Mouse (Mus musculus) heart, embryonic 14.5 days (tissue): ENCODE measurements at regions not wholly inside any gene's neighbourhood (a gene's known extent, or its start where the extent isn't known, plus 50 kb on each side); places are given as distances from the start of the nearest gene placed in this dataset.

Experiments
- ATAC-seq: fragments of 200-750 bp; cut with Nextera tagmentation; 2 replicates; pipeline ENCODE4 v1.8.0; 2017; ENCODE audit warnings: low read depth, moderate TSS enrichment; ENCODE audit not compliant: insufficient number of reproducible peaks, insufficient read depth, low FRiP score
- H3K27ac ChIP-seq, 2 experiments: fragments of 200-500 bp in 1 of 2; fragments of 300-500 bp in 1 of 2; sonication (generic) in 1 of 2; replicated peaks in 1 of 2; 2 replicates each; pipeline ENCODE4 v1.5.1; 2012 to 2014; ENCODE audit warnings: low read depth in 2 of 2, low read length in 2 of 2, control low read depth in 1 of 2, mild to moderate bottlenecking in 1 of 2, mixed read lengths in 1 of 2; ENCODE audit not compliant: control insufficient read depth in 1 of 2, insufficient read depth in 1 of 2
- H3K27me3 ChIP-seq: fragments of 300-500 bp; sonication (generic); 2 replicates; pipeline ENCODE4 v1.6.1; 2014; ENCODE audit warnings: mild to moderate bottlenecking, low read length, control low read depth; ENCODE audit not compliant: control insufficient read depth, insufficient read depth
- H3K36me3 ChIP-seq: fragments of 300-500 bp; sonication (generic); 2 replicates; pipeline ENCODE4 v1.6.1; 2014; ENCODE audit warnings: mild to moderate bottlenecking, control low read depth, low read length, mixed read lengths; ENCODE audit not compliant: control insufficient read depth, insufficient read depth
- H3K4me1 ChIP-seq, 2 experiments: fragments of 200-500 bp in 1 of 2; fragments of 300-500 bp in 1 of 2; sonication (generic) in 1 of 2; 2 replicates each; pipeline ENCODE4 v1.6.1; 2012 to 2014; ENCODE audit warnings: low read length in 2 of 2, control low read depth in 1 of 2, mixed read lengths in 1 of 2; ENCODE audit not compliant: control insufficient read depth in 2 of 2, insufficient read depth in 2 of 2
- H3K4me2 ChIP-seq: fragments of 300-500 bp; sonication (generic); 2 replicates; pipeline ENCODE4 v1.6.1; 2014; ENCODE audit warnings: mild to moderate bottlenecking, low read length
- H3K4me3 ChIP-seq, 2 experiments: fragments of 200-500 bp in 1 of 2; fragments of 300-500 bp in 1 of 2; sonication (generic) in 1 of 2; 2 replicates each; pipeline ENCODE4 v1.5.1; 2012 to 2014; ENCODE audit warnings: low read length in 2 of 2, mild to moderate bottlenecking in 2 of 2, control low read depth in 1 of 2, low read depth in 1 of 2, moderate library complexity in 1 of 2; ENCODE audit not compliant: control insufficient read depth in 1 of 2, insufficient read depth in 1 of 2
- H3K9ac ChIP-seq: fragments of 300-500 bp; sonication (generic); 2 replicates; pipeline ENCODE4 v1.6.1; 2014; ENCODE audit warnings: mild to moderate bottlenecking, low read length
- H3K9me3 ChIP-seq: fragments of 300-500 bp; sonication (generic); 2 replicates; pipeline ENCODE4 v1.6.1; 2016; ENCODE audit warnings: low read length, control low read depth; ENCODE audit not compliant: control insufficient read depth
- WGBS: fragments of 180-500 bp; shearing (Covaris S2); extraction: QIAGEN DNeasy Blood & Tissue Kit; methylation state at CpG from one replicate; pipeline ENCODE4 v1.1.7; 2014; 5-methylcytosine and 5-hydroxymethylcytosine counted together

DNA sequence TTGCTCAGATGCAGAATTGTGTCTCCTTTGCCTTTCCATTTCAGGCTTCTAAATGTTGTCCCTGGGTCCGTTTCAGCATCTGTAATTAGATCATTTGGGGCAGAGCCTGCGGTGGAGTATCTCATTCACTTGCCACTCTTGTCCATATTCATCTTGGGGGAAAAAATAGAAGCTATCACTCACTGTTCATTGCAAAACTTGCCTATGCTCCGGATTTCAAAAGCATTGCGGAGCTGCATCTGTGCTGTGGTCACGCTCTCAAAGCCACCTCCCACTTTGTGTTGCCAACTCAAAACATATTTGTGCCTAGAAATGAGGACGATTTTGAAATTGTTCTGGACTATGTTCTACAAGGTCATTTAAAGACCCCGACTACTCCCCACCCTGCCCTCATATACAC, 138.3 kb upstream of the Zfp648 start:
- Histone ChIP-seq H3K27ac (no peak overlapping the region), H3K9me3 (0 out of 2 replicates have a peak, but pooled peaks cover 3% of the 10 kb centered on the region), H3K9ac (no peak overlapping the region), H3K36me3 (no peaks in the 10 kb centered on the region), H3K4me3 (no peak overlapping the region), H3K27me3 (no peaks in the 10 kb centered on the region), H3K4me2 (no peak overlapping the region), H3K4me1 (no peaks in the 10 kb centered on the region)
- no peak for ATAC-seq
- 77% methylated on average over 7 of the region's 7 CpGs for WGBS

DNA sequence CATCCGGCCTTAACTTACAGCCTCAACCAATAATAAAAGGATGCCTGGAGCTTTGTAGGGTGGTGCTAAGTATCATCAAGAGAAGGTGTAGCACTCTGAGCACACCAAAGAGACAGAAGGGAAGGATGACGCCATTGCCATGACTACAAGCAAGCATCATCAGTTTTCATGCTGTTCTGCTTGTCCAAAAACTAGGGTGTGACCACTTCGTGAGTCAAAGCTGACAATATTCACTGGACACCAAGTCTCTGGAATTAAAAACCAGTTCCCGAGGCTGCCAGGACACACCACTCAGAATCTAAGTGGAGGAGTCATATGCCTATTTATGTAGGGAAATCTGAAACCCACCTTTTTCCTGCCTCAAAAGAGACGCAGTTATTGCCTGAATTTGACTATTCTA, 136.4 kb upstream of the Zfp648 start:
- WGBS: 82% methylated on average over 5 of the region's 5 CpGs
- H3K9me3 ChIP-seq: no peaks in the 10 kb centered on the region
- H3K27ac ChIP-seq: no peak overlapping the region
- no peak overlapping the region for H3K9ac ChIP-seq
- H3K4me2 ChIP-seq: no peak overlapping the region
- ATAC-seq: no peak
- H3K27me3 ChIP-seq: no peaks in the 10 kb centered on the region
- no peaks in the 10 kb centered on the region for H3K4me1 ChIP-seq
- H3K36me3 ChIP-seq: no peaks in the 10 kb centered on the region
- H3K4me3 ChIP-seq: no peak overlapping the region

DNA sequence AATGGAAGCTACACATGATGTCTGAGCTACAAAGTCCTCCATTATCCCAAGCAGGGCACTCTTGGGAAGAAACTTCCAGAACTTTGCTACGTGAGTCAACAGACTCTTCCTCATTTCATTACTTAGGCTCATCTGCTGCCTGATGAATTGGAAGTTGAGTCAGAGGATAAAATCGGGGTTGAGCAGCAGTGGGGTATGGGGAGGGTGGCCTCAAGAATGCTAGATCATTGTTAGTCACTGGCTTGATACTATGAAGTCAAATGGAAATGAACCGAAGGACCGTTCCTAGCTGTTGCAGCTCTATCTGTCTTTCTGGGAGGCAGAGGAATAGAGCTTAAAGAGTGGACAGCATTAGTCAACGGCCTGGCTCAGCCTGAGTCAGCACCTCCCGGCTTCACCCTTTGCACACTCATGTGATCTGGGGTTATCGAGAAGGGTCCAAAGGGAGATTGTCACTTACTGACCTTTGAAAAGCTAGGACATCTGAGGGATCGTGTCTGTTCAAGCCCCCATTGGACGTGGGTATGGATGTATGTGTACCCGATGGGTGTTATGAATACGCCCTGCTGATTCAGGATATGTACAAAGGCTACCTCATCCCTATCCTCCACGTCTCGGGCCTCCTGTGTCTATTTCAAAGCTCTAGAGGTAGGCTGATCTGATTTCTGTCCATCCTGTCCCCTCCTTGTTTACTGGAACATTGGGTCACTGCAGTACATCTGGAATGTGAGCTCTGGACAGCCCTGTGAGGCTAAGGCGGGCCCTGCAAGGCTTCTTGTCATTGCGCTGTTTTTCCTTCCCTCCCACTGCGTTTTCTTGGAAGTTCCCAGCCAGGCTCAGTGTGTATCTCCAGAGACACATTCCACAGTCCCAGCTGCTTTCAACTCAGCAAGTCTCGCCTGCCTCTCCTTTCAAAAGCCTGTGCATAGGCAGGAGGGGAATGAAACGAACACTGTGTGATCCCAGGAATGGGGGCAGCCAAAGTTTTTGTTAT, 135.4 kb upstream of the Zfp648 start:
- no peak overlapping the region for H3K9ac ChIP-seq
- no peaks in the 10 kb centered on the region for H3K36me3 ChIP-seq
- no peaks in the 10 kb centered on the region for H3K27me3 ChIP-seq
- H3K4me1 ChIP-seq: no peaks in the 10 kb centered on the region
- 70% methylated on average over 18 of the region's 18 CpGs for WGBS
- H3K4me2 ChIP-seq: no peak overlapping the region
- no peak overlapping the region for H3K27ac ChIP-seq
- H3K4me3 ChIP-seq: no peak overlapping the region
- ATAC-seq: no peak
- H3K9me3 ChIP-seq: no peaks in the 10 kb centered on the region

DNA sequence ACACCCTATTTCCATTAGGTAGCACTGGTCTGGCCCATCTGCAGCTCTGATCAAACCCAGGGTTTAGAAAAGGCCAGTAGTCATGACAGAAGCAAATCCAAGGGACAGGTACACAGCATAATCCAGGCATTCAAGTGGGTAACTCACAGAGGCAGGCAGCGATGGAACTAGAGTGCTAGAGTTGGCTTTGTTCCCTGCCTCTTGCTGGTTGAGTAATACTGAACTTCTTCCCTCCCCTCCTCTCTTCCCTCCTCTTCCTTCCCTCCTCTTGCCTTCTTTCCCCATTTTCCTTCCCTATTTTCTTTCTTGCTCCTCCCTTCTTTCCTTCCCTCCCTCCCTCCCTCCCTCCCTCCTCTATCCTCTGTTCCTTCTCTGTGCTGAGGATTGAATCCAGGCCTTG, 133.1 kb upstream of the Zfp648 start:
- H3K36me3 ChIP-seq: no peaks in the 10 kb centered on the region
- no peak for ATAC-seq
- no peak overlapping the region for H3K27ac ChIP-seq
- H3K4me3 ChIP-seq: no peak overlapping the region
- H3K9me3 ChIP-seq: no peaks in the 10 kb centered on the region
- H3K4me1 ChIP-seq: no peaks in the 10 kb centered on the region
- H3K27me3 ChIP-seq: no peaks in the 10 kb centered on the region
- no peak overlapping the region for H3K9ac ChIP-seq
- WGBS: 75% methylated on average over 1 of the region's 1 CpGs
- no peak overlapping the region for H3K4me2 ChIP-seq

DNA sequence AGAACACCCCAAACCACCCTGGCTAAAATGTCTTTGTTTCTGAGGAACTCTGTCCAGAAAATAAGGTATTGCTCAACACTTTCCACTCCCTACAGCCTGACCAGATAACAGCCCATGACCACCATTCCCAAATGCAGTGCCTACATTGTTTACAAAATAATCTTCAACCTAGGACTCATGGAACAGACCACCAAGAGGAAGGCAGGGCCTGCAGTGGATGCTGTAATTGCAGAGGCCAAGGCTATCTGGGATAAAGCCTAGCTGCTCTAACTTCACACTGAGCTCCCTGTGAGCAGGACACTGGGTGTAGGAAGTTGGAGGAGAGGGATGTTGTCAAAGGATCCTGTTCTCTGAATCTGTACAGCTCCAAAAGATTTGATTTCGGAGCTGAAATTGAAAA, 126.7 kb upstream of the Zfp648 start:
- ATAC-seq: no peak
- H3K27me3 ChIP-seq: no peaks in the 10 kb centered on the region
- no peak overlapping the region for H3K4me2 ChIP-seq
- WGBS: 83% methylated on average over 1 of the region's 1 CpGs
- no peaks in the 10 kb centered on the region for H3K4me1 ChIP-seq
- no peak overlapping the region for H3K4me3 ChIP-seq
- no peaks in the 10 kb centered on the region for H3K9me3 ChIP-seq
- H3K9ac ChIP-seq: no peak overlapping the region
- no peak overlapping the region for H3K27ac ChIP-seq
- no peaks in the 10 kb centered on the region for H3K36me3 ChIP-seq

DNA sequence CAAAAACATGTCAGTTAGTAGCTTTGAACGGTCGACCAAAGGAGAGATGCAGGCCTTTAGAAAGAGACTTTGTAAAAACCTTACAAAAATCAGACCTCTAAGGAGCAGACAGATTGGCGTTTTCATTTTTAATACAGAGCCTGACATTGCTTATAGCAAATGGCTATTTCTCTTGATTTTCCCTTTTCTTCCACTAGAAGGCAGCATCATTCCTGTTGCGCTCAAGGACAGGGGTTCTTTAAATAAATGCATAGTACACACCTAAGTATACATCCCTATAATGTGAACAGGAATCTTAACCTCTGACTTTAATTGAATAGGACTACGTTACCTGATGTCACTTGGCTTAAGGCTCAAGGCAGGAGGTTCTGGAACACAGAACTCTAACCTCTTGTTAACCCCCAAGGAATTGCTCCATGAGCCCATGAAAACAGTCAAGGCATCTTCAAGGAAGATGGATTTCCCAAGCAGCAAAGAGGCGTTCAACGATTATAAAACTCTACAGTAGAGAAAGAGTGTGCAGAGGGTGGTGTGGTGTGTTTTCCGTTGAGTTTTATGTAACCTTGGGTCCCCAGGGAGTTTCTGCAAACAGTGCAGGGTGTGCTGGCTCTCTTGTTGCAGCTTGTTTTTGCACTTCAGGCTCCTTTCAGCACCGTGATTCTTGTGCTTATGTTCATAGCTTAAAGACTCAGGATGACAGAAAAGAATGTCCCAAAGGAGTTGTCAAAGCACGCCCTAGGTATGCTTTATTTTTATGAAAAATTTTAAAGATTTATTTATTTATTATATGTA, 124.1 kb upstream of the Zfp648 start:
- no peaks in the 10 kb centered on the region for H3K27me3 ChIP-seq
- 61% methylated on average over 10 of the region's 10 CpGs for WGBS
- no peak overlapping the region for H3K27ac ChIP-seq
- no peak for ATAC-seq
- no peaks in the 10 kb centered on the region for H3K36me3 ChIP-seq
- no peaks in the 10 kb centered on the region for H3K9me3 ChIP-seq
- H3K4me3 ChIP-seq: no peak overlapping the region
- H3K4me1 ChIP-seq: no peaks in the 10 kb centered on the region
- H3K9ac ChIP-seq: no peak overlapping the region
- H3K4me2 ChIP-seq: no peak overlapping the region

DNA sequence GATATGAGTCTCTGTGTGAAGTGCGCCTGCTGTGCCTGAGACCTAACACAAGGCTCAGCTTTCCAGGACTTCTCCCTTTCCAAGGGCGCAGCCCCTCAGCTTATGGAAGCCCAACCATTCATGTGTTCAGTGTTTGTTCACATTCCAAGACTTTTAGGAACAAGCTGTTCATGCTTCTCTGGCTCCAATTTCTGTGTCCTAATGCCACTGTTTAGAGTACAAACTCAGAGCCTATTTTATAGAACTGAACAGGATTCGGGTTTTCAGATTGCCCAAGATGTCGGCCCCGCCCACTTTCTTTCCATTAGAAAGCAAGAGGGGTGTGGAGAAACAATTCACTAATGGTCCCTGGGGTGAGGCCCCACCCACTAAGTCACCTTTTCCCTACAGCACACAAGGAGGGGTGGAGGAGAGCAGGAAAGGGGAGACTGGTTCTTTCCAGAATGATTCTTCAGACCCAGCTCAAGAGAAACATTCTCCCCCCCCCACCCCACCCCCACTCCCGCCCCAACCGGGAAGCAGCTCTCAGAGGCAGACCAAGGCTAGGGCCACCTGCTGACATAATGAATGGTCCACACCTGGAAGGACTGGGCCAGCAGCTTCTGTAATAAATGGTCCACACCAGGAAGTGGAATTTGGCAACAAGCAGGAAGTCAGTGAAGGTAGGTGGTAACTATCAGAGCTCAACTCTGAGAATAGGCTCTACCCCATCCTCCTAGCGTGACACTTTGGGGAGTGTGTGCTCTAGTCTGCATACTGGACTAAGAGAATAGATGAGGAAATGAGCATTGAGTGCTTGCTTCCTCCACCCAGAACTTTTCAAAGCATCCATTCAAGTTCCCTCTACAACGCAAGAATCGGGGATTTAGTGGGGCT, 120.2 kb upstream of the Zfp648 start:
- WGBS: 54% methylated on average over 10 of the region's 10 CpGs
- Histone ChIP-seq H3K27me3 (no peaks in the 10 kb centered on the region), H3K4me3 (no peak overlapping the region), H3K9ac (no peak overlapping the region), H3K4me2 (no peak overlapping the region), H3K9me3 (no peaks in the 10 kb centered on the region), H3K27ac (no peak overlapping the region), H3K36me3 (no peaks in the 10 kb centered on the region), H3K4me1 (no peaks in the 10 kb centered on the region)
- no peak for ATAC-seq
